In the genomic region with DNA sequence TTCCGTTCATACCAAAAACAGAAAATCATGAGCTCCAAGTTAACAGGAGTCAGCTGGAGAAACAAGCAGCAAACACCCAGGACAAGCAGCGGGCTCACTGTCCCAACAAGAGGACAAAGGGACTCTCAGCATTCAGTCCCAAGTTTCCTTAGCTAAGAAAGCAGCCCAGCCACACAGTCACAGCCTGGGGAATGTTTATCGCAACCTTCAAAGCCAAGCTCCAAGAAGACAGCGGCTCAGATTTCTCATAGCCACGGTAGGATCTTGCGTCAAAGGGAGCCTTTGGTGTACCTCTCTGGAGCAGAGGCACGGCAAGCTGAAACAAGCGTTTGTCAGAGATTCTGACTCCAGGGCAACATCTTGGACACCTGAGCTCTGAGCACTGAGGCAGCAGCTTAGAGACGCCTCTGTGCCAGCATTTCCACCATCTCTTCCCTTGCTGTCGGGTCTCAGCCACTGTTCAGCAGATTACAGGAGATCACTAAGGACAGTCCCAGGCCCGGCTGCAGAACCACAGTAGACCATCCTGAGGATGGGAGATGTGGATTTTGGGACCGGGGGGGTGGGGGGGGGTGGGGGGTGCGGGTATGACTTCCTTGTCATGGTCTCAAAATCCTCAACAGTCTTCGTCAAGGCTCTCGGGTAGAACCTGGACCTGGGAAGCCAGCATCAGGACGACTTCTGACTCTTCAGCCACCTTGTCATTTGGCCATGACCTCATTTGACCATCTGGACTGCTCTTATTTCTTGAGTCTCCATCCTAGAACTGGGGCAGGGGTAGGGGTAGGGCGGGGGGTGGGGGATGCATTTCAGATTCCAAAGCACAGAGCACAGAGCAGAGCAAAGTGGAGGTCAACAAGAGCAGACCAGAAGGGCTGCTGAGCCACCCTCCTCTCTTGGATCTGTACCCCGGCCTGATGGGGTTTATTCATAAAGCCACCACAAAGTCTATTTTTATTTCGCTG, we compare ENCODE assay signal across 11 mouse cellular contexts. TPM values are rescaled to one million over a fixed set of nuclear protein-coding genes. Genes with fewer than 3 reads are reported as not detected.
DNase-seq lines count a peak whose midpoint lies in the region; ATAC-seq and TF ChIP-seq lines count a peak whose summit lies in the region.
"Had no signal": no experiment of that assay in that cellular context is flagged by ENCODE, and none has a peak within 500 bp of the region (broad histone marks: within the 10 kb centered on the region; RNA-seq: fewer than 3 reads in every experiment).

No protein-coding gene starts in this region.

- peaks cover 4% of the 10 kb centered on the region; the same call in 1 of the 2 replicates for H3K4me1 ChIP-seq in heart, adult 2 months (ENCODE audit: control insufficient read depth, insufficient read depth, low read length)
- 0 out of 2 replicates have a peak, but pooled peaks cover under 1% of the 10 kb centered on the region for H3K4me1 ChIP-seq in midbrain, embryonic 12.5 days
- H3K4me1 ChIP-seq in midbrain, embryonic 11.5 days (ENCODE audit: control insufficient read depth, insufficient read depth, low read length) = no peaks in the 10 kb centered on the region; the same call in 1 of the 2 replicates
- H3K4me1 ChIP-seq in embryonic facial prominence, embryonic 14.5 days (ENCODE audit: control insufficient read depth, insufficient read depth, low read length) = peaks cover 9% of the 10 kb centered on the region; the same call in 1 of the 2 replicates
- H3K4me1 ChIP-seq in neural tube, embryonic 12.5 days = peaks cover under 1% of the 10 kb centered on the region; the same call in 1 of the 2 replicates

- intact Hi-C loops in heart, adult 2 months (cut with DNase I) = no loop called here
- intact Hi-C loops in heart, postnatal 36 days (cut with DNase I) = no loop called here
- intact Hi-C loops in left cerebral cortex, postnatal 25 days (cut with DNase I) = no loop called here

- H3K9ac ChIP-seq in heart, adult 2 months (ENCODE audit: low read depth, low read length) = 0 out of 2 replicates have a peak overlapping the region, but pooled peaks have one; percentile 5
- H3K9ac ChIP-seq in midbrain, embryonic 12.5 days (replicated peaks) = no peak overlapping the region
- H3K9ac ChIP-seq in midbrain, embryonic 11.5 days (ENCODE audit: low read length) = no peak overlapping the region
- H3K9ac ChIP-seq in embryonic facial prominence, embryonic 14.5 days (ENCODE audit: low read depth, low read length) = 0 out of 2 replicates have a peak overlapping the region, but pooled peaks have one; percentile 34
- 0 out of 2 replicates have a peak overlapping the region, but pooled peaks have one; percentile 13 for H3K9ac ChIP-seq in neural tube, embryonic 12.5 days

- H3K4me3 ChIP-seq in heart, adult 2 months = no peak overlapping the region
- no peak overlapping the region for H3K4me3 ChIP-seq in midbrain, embryonic 12.5 days
- H3K4me3 ChIP-seq in midbrain, embryonic 11.5 days (ENCODE audit: low read depth, low read length) = no peak overlapping the region
- H3K4me3 ChIP-seq in embryonic facial prominence, embryonic 14.5 days (ENCODE audit: low read depth, low read length) = no peak overlapping the region
- no peak overlapping the region for H3K4me3 ChIP-seq in neural tube, embryonic 12.5 days

- ATAC-seq in midbrain, embryonic 12.5 days (ENCODE audit: low FRiP score, low read depth) = no peak
- no peak for ATAC-seq in midbrain, embryonic 11.5 days (ENCODE audit: low FRiP score)
- peak; percentile 88 for ATAC-seq in embryonic facial prominence, embryonic 14.5 days (ENCODE audit: low read depth)
- ATAC-seq in neural tube, embryonic 12.5 days (ENCODE audit: low FRiP score, low read depth) = no peak

- no peak overlapping the region for H3K4me2 ChIP-seq in midbrain, embryonic 12.5 days (replicated peaks)
- H3K4me2 ChIP-seq in midbrain, embryonic 11.5 days = no peak overlapping the region
- peak overlapping the region; percentile 18; the same call in 1 of the 2 replicates for H3K4me2 ChIP-seq in embryonic facial prominence, embryonic 14.5 days (ENCODE audit: low read depth, low read length)
- H3K4me2 ChIP-seq in neural tube, embryonic 12.5 days (replicated peaks) = no peak overlapping the region

- no peak for TF ChIP-seq EP300 in heart, adult 2 months (IDR thresholded peaks at IDR 0.05; ENCODE audit: insufficient read depth, low read depth, low read length)

- no peak for TF ChIP-seq CTCF in heart, adult 2 months (IDR thresholded peaks at IDR 0.05)

- H3K9me3 ChIP-seq in midbrain, embryonic 12.5 days = no peaks in the 10 kb centered on the region
- no peaks in the 10 kb centered on the region for H3K9me3 ChIP-seq in midbrain, embryonic 11.5 days (ENCODE audit: control insufficient read depth, low read length)
- H3K9me3 ChIP-seq in embryonic facial prominence, embryonic 14.5 days (ENCODE audit: control insufficient read depth, low read length) = no peaks in the 10 kb centered on the region
- no peaks in the 10 kb centered on the region for H3K9me3 ChIP-seq in neural tube, embryonic 12.5 days

- no peaks in the 10 kb centered on the region for H3K27me3 ChIP-seq in heart, adult 2 months (ENCODE audit: control insufficient read depth, insufficient read depth, low read length)
- peaks cover 4% of the 10 kb centered on the region; the same call in 1 of the 2 replicates for H3K27me3 ChIP-seq in midbrain, embryonic 12.5 days
- H3K27me3 ChIP-seq in midbrain, embryonic 11.5 days (ENCODE audit: control insufficient read depth, insufficient read depth, low read length) = no peaks in the 10 kb centered on the region
- H3K27me3 ChIP-seq in embryonic facial prominence, embryonic 14.5 days (replicated peaks; ENCODE audit: control insufficient read depth, insufficient read depth, low read length) = no peaks in the 10 kb centered on the region
- no peaks in the 10 kb centered on the region for H3K27me3 ChIP-seq in neural tube, embryonic 12.5 days (replicated peaks)

- 53% methylated on average over 19 of the region's 19 CpGs for whole genome bisulfite sequencing in heart, adult 2 months
- 61% methylated on average over 19 of the region's 19 CpGs for WGBS in midbrain, embryonic 12.5 days
- WGBS in midbrain, embryonic 11.5 days = 56% methylated on average over 19 of the region's 19 CpGs
- 31% methylated on average over 19 of the region's 19 CpGs for WGBS in embryonic facial prominence, embryonic 14.5 days
- 58% methylated on average over 19 of the region's 19 CpGs for WGBS in neural tube, embryonic 12.5 days

- no peak overlapping the region for H3K27ac ChIP-seq in heart, adult 2 months
- 0 out of 2 replicates have a peak overlapping the region, but pooled peaks have one; percentile 11 for H3K27ac ChIP-seq in midbrain, embryonic 12.5 days (replicated peaks)
- no peak overlapping the region for H3K27ac ChIP-seq in midbrain, embryonic 11.5 days (ENCODE audit: low read depth, low read length)
- peak overlapping the region; percentile 72 for H3K27ac ChIP-seq in embryonic facial prominence, embryonic 14.5 days (replicated peaks; ENCODE audit: low read depth, low read length)
- no peak overlapping the region for H3K27ac ChIP-seq in neural tube, embryonic 12.5 days

- H3K36me3 ChIP-seq in heart, adult 2 months (ENCODE audit: control insufficient read depth, insufficient read depth, low read length) = no peaks in the 10 kb centered on the region
- H3K36me3 ChIP-seq in midbrain, embryonic 12.5 days = no peaks in the 10 kb centered on the region
- H3K36me3 ChIP-seq in midbrain, embryonic 11.5 days (ENCODE audit: control insufficient read depth, insufficient read depth, low read length) = no peaks in the 10 kb centered on the region
- H3K36me3 ChIP-seq in embryonic facial prominence, embryonic 14.5 days (ENCODE audit: control insufficient read depth, insufficient read depth, low read length) = no peaks in the 10 kb centered on the region
- no peaks in the 10 kb centered on the region for H3K36me3 ChIP-seq in neural tube, embryonic 12.5 days

- H3K79me2 ChIP-seq in heart, adult 2 months (replicated peaks; ENCODE audit: control insufficient read depth, insufficient read depth, low read length) = no peaks in the 10 kb centered on the region

- DNase-seq in heart, adult 2 months = no peak
- no peak for DNase-seq in heart, postnatal 36 days
- no peak for DNase-seq in midbrain, embryonic 11.5 days (ENCODE audit: low spot score, missing footprints)
- peak; percentile 87 for DNase-seq in embryonic facial prominence, embryonic 14.5 days (ENCODE audit: low spot score)
- no peak for DNase-seq in left cerebral cortex, postnatal 25 days (ENCODE audit: low spot score in 2 of 2)
- DNase-seq in spleen, adult 12 weeks (ENCODE audit: low spot score) = no peak

- no peak for TF ChIP-seq POLR2A in heart, adult 2 months (IDR thresholded peaks at IDR 0.05; ENCODE audit: insufficient read depth, low read depth, low read length)

RNA-seq across cellular contexts. Expression of a gene that starts 18.1 kb away (rescaled TPM):
- total RNA-seq in heart, adult 2 months (2021) = 100 to 1,000 TPM; 136 to 137 TPM
- polyA plus RNA-seq in heart, adult 2 months (2012; rRNA removed) = 68.4 and 141 TPM in 2 replicates
- 100 to 1,000 TPM; 156 to 160 TPM for total RNA-seq in heart, postnatal 36 days (2021)
- polyA plus RNA-seq in midbrain, embryonic 12.5 days (2016; fragmentation: Nextera tagmentation; extraction: Ambion mirVana) = 620 TPM in 2 replicates
- 710 and 751 TPM in 2 replicates for polyA plus RNA-seq in midbrain, embryonic 11.5 days (2014; fragmentation: Nextera tagmentation; extraction: Ambion mirVana)
- 714 and 769 TPM in 2 replicates for polyA plus RNA-seq in embryonic facial prominence, embryonic 14.5 days (2014; fragmentation: Nextera tagmentation; extraction: Ambion mirVana)
- polyA plus RNA-seq in neural tube, embryonic 12.5 days (2016; fragmentation: Nextera tagmentation; extraction: Ambion mirVana) = 665 and 674 TPM in 2 replicates
- 100 to 1,000 TPM; 352 to 369 TPM for total RNA-seq in left cerebral cortex, postnatal 25 days (2021)

RNA-seq across cellular contexts. Expression of a gene that starts 34.0 kb away (rescaled TPM):
- total RNA-seq in heart, adult 2 months (2021) = not detected
- polyA plus RNA-seq in heart, adult 2 months (2012; rRNA removed) = not detected in 2 replicates
- total RNA-seq in heart, postnatal 36 days (2021) = not detected
- polyA plus RNA-seq in midbrain, embryonic 12.5 days (2016; fragmentation: Nextera tagmentation; extraction: Ambion mirVana) = not detected in 2 replicates
- polyA plus RNA-seq in midbrain, embryonic 11.5 days (2014; fragmentation: Nextera tagmentation; extraction: Ambion mirVana) = not detected in 2 replicates
- polyA plus RNA-seq in embryonic facial prominence, embryonic 14.5 days (2014; fragmentation: Nextera tagmentation; extraction: Ambion mirVana) = not detected in 2 replicates
- polyA plus RNA-seq in neural tube, embryonic 12.5 days (2016; fragmentation: Nextera tagmentation; extraction: Ambion mirVana) = not detected in 2 replicates
- not detected for total RNA-seq in left cerebral cortex, postnatal 25 days (2021)
- total RNA-seq: MEL had no signal
- polyA plus RNA-seq: cortical plate, adult 2 months; thymus, postnatal 0 days had no signal

RNA-seq across cellular contexts. Expression of a gene that starts 54.7 kb away (rescaled TPM):
- total RNA-seq in heart, adult 2 months (2021) = not detected
- polyA plus RNA-seq in heart, adult 2 months (2012; rRNA removed) = 0.32 TPM in 1 of 2 replicates, not detected in the other
- not detected for total RNA-seq in heart, postnatal 36 days (2021)
- polyA plus RNA-seq in midbrain, embryonic 12.5 days (2016; fragmentation: Nextera tagmentation; extraction: Ambion mirVana) = not detected in 2 replicates
- not detected in 2 replicates for polyA plus RNA-seq in midbrain, embryonic 11.5 days (2014; fragmentation: Nextera tagmentation; extraction: Ambion mirVana)
- 0.30 and 0.56 TPM in 2 replicates for polyA plus RNA-seq in embryonic facial prominence, embryonic 14.5 days (2014; fragmentation: Nextera tagmentation; extraction: Ambion mirVana)
- polyA plus RNA-seq in neural tube, embryonic 12.5 days (2016; fragmentation: Nextera tagmentation; extraction: Ambion mirVana) = not detected in 2 replicates
- not detected for total RNA-seq in left cerebral cortex, postnatal 25 days (2021)
- total RNA-seq: MEL had no signal
- polyA plus RNA-seq: cortical plate, adult 2 months; thymus, postnatal 0 days had no signal

Comparison
In these comparisons a context has a peak if more than half of its experiments do, and no peak if none do; other contexts are left out.
1. H3K27ac ChIP-seq: peak in midbrain, embryonic 12.5 days (single experiment) and embryonic facial prominence, embryonic 14.5 days (single experiment); none in heart, adult 2 months (single experiment), midbrain, embryonic 11.5 days (single experiment) and neural tube, embryonic 12.5 days (single experiment).
2. H3K9ac ChIP-seq: peak in heart, adult 2 months (single experiment), embryonic facial prominence, embryonic 14.5 days (single experiment) and neural tube, embryonic 12.5 days (single experiment); none in midbrain, embryonic 12.5 days (single experiment) and midbrain, embryonic 11.5 days (single experiment).